Mouse (Mus musculus): ENCODE data around the gene Wars. TPM values are rescaled to one million over a fixed set of nuclear protein-coding genes. Genes with fewer than 3 reads are reported as not detected.
A peak's percentile ranks its signal among the peaks of the same experiment; 100 is the strongest.

Wars gene
- 10 to 100 TPM; 93.2 to 99.7 TPM for total RNA-seq (2021)

DNA sequence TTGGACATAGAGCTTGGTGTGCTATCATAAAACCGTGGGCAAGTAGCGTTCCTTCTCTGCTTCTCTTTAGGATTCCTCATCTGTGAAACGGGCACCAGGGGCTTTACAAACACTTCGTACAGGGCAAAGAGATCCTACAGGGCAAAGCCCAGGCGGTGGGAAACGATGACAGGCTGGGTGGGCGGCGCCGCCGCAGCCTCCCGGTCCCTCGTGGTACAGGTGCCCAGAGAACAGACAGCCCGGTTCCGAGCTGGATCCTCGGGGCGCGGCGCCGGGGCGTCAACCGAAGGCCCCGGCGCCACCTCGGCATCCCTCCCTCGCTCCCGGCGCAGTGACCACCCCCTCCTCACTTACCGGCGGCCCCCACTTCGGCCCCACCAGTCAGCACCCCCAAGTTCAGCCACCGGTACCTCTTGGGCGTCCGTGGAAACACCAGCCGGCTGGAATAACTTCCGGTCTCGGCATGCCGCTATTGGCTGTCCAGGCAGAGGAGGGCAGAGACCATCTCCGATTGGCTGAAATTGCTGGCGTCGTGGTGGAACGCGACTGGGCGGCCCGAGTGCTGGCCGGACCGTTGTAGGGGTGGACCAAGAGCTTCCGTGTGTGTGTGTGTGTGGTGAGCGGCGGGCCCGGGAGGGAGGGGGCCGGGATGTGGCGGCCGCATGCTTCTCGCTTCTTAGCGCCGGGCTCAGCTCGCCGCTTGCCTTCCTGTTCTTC, at the start of gene Wars:
Gene Wars (minus strand): TSS at position 460 of the 717 bp plus-strand sequence.
- intact Hi-C loops (cut with DNase I), result no loop called here
- DNase-seq, result peak; percentile 96

DNA sequence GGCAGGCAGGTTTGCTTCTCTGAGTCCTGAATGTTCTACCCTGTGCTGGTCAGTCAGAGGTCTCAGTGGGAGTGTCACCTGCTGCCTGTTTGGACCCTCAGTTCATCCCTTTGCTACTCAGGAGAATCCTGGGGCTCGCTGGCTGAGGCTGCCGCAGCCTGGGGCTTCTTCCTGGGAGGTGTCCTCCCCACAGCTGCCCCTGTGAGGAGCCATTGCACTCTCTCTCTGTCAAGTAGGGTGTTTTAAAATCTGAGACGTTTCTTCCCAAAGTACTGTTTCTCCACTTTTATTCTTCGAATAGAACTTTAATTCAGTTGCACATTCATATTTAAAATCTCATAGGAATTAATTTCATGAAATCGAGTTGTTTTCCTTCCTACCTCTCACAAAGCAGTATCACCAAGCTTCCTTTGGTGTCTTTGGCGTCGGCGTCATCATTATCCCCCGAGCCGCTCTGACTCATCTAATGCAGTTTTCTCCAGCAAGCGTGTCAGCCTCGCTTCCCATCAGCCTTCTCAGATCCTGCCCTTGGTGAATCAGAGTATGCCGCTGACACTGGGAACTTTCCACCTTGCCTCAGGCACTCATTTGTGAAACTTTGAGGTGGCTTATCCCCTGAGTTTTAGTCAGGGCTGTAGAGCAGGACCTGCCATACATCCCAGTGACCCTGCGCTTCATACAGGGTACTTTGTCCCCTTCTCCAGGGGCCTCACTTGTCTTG, 48.4 kb upstream of the Wars start:
- DNase-seq, result no peak
- intact Hi-C loops (cut with DNase I), result no loop called here

DNA sequence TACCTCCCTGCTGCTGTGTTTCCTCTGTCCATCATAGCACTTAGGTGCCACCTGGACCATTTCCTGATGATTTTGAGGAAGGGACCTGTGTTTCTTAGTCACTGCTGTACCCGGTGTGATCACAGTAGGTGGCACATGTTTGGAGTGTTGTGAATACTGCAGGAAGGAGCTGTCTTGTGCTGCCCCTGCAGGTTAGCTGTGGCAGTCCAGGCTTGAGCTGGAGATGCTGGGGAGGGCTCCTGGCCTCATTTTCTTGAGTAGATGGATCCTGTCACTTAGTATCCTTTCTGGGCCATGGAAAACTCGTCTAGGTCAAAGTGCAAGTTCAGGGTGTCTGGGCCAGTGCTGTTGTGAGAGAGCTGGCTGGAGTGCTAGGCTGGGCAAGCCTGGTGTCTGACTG, 47.3 kb upstream of the Wars start:
- intact Hi-C loops (cut with DNase I), result no loop called here
- DNase-seq, result no peak

DNA sequence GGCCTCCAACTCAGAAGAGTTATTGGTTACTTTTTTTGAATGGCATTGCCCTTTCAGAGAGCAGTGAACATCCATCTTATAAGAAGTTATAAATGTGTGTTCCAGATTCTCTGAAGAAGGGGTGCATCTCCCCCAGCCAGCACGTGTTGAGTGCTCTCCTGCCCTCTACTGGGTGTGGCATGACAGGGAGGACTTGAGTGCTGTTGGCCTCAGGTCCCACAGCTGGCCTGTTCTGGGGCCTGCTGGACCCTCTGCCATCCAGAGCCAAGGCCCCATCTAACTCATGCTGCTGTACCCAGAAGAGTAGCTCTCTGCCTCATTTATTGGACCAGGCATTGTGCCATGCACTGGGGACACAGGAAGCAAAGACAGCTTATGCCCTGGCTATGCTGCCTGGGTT, 46.3 kb upstream of the Wars start:
- intact Hi-C loops (cut with DNase I), result no loop called here

DNA sequence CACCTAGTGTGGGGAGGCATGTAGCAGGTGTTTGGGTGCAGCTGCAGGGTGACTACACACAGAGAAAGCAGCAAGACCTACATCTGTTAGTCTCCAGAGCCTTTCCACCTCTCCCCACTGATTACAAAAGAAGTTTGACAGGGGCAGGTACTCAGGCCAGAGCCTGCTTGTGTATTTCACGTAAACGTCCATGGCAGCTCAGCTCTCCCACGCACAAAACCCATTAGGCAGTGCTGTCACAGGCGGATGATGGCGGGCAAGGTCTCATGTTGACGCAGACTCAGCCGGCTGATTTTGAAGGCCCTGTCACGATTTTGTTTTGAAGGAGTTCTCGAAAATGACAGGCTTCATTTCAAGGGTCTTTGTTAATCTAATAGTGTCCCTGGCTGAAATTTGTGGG, 45.3 kb upstream of the Wars start:
- intact Hi-C loops (cut with DNase I), result no loop called here
- DNase-seq, result no peak

More for the DNA sequence above, 46.3 kb upstream of the Wars start:
- DNase-seq, result no peak

DNA sequence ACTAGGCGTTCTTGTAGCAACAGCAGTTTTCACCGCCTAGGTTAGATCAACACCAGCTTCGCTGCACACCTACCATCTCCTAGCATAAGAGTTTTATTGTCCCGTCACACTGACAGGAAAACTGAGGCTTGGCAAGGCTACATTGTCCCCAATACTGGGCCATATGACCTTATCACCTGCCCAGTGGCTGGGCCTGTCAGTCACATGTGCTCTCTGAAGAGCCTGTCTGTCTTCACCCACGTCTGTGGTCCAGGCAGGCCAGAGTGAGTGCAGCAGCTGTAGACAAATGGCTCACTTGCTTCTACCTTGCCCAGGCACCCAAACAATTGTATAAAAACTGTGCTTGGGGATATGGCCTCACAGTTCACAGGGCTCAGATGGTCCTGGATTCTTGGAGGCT, 44.9 kb upstream of the Wars start:
- intact Hi-C loops (cut with DNase I), result no loop called here
- no peak for DNase-seq

DNA sequence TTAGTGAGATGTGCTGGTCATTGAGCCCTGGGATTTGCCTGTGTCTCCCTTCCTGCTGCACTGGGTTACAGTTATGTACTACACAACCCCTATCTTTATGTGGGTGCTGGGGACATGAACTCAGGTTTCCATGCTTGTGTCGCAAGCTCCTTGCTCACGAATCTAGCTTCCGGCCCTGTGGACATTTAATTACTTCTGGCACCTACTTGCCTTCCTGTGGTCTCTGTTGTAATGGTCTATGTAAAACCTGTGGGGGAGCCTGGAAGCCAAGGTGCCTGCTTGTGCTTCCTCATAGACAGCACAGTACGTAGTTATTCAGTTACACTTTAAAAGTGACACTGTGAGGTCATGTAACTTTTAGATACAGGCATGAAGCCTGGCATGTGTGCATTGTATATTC, 43.5 kb upstream of the Wars start:
- intact Hi-C loops (cut with DNase I), result no loop called here

DNA sequence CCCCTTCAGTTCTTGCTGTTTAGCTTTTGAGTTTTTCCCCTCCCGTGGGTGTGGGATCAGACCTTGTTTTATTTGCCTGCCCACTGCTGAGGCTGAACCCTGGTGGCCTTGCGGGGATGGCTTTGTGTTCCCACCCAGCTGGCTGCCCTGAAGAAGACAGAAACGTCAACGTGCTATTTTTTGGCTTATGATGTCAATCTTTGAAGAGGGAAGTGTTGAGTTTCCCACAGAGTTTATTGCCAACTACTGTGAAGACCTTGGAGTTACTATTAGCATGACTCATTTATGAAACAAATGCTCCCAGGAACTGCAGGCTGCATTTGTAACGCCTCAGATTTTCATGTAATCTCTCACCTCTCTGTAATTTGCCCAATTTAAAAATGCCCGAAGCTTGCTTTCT, 42.9 kb upstream of the Wars start:
- intact Hi-C loops (cut with DNase I), result no loop called here
- no peak for DNase-seq

More for the DNA sequence above, 43.5 kb upstream of the Wars start:
- DNase-seq, result no peak

DNA sequence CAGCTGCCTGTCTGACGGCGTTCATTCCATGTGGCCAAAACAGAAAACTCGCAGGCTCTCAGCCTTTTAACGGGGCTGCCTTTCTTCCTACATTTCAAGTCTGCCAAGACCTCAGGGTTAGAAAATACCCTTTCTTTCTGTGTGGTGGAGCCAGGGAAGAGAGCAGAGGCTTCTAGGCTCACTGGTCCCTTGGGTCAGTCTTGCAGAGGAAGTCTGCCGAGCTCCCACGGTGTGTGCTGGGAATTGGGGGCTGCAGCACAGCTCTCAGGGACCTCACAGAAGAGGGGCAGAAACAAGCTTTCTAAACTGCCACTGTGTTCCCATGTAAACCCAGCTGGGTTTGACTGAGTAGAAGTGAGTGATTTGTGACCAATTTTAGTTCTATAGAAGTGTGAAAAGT, 40.3 kb upstream of the Wars start:
- intact Hi-C loops (cut with DNase I), result no loop called here
- DNase-seq, result no peak

DNA sequence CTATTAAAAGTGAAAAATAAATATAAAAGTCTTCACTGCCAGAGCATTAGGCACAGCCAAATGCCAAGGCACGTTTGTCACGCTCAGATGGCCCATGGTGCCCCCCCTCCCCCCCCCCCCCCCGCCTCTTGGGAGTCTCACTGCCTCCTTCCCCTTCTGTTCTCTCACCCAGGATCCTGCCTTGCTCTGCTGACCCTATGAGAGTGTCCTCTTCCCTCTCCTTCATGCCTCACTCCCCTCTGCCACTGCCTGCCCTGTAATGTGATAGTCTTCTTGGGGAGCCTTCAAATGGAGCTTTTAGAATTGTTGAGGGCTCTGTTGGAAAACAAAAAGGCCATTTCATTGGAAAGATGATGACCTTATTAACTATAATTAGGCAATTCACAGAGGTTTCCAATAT, 38.1 kb upstream of the Wars start:
- intact Hi-C loops (cut with DNase I), result no loop called here
- DNase-seq, result no peak

DNA sequence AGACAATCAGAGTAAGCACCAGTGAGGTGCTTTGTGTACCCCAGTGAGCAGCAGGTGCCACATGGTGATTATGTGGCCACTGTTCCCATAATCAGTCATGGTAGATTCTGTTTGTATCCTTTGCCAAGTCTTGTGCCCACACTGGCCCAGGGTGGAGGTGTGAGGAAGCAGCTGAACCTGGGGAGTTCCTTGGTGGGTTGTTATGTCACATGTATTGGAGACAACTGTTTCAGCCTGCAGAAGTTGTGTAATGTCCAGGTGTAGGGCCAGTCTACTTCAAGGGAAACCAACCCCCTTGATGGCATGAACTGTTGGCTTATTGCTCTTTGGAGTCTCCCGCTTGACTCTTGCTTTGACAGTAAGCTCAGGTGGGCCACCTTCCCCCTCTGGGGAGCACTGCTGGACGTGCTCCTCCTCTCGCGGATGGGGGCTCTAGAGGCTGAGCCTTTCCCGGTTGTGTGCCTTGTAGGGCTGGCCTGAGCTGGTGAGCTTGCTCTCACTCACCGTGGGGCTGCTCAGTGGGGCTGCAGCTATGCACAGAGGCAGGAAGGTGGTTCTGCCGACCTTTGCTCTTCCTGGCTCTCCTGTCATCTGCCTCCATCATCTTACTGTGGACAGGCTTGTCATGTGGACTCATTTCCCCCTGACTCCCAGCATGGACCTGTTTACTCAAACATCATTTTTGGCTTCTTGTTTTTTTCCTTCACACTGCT, 37.5 kb upstream of the Wars start:
- intact Hi-C loops (cut with DNase I), result no loop called here
- no peak for DNase-seq

DNA sequence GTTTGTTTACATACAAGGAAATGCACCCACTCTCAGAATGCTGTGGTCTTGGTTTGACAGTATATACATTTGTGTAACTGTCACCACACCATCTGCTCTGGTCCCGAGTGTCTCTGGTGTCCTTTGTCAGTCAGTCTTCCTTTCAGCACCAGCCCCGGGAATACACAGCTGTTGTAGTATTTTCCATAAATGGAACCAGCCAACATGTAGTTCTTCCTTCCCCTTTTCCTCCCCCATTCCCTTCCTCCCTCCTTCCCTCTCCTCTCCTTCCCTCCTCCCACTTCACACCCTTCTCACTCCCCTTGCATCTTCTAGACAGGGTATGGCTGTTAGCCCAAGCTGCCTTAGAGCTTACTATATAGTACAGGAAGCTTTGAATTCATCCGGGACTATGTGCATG, 35.5 kb upstream of the Wars start:
- intact Hi-C loops (cut with DNase I), result no loop called here
- DNase-seq, result no peak

DNA sequence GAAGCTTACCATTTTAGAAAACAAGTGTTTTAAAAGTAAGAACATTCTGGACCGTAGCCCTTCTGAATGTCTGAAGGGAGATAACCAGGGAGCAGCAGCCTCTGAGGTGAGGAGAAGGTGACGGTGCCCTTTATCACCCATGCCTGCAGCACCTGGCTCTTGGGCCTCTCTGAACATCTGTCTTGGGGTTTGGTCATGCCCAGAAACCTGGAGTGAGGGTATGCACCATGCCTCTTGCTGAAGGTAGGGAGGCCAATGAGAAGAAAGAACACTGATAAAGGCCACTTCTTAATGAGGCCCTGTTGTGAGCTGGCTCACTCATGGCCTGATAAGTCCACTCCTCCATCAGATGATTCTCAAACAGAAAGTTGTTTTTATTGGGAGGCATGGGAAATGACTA, 34.3 kb upstream of the Wars start:
- DNase-seq, result no peak
- intact Hi-C loops (cut with DNase I), result no loop called here

DNA sequence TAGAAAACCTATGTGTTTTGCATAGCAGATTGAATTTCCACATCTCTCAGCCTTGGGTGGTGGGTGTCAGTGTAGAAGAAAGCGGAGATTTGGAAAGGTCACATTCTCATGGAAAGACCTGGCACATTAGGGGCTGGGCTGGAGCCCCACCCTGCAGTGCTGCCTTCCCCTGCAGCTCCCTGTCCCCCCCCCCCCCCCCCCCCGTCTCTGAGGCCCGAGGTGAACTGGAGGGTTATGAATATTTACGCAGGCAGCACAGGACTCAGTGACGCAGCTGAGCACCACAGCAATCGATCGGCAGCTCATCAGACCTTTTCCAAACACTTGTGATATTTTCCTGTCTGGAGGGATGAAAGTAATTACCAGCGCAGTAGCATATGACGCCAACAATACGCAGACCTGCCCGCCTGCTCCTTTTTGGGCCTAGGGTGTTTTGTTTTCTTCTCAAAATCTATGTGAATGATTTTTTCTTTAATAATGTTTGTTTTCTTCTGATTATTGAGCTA, 32.7 kb upstream of the Wars start:
- intact Hi-C loops (cut with DNase I), result no loop called here
- DNase-seq, result no peak

DNA sequence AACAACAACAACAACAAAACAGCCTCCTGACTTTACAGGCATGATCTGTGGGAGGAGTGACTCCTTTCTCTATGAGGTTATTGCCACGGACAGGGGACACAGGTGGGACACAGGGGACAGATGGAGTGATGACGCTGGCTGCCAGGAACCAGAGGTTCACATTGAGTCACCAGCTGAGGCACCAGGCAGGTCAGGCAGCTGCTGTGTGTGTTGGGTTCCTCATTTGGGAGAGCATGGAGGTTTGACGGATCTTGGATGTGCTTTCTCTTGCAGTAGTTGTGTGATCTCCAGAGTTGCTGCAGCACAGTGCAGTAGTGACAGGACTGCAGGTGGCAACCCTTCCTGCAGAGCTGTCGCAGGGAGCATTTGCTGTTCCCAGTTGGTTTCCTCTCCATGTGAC, 24.8 kb upstream of the Wars start:
- intact Hi-C loops (cut with DNase I), result no loop called here
- DNase-seq, result no peak

DNA sequence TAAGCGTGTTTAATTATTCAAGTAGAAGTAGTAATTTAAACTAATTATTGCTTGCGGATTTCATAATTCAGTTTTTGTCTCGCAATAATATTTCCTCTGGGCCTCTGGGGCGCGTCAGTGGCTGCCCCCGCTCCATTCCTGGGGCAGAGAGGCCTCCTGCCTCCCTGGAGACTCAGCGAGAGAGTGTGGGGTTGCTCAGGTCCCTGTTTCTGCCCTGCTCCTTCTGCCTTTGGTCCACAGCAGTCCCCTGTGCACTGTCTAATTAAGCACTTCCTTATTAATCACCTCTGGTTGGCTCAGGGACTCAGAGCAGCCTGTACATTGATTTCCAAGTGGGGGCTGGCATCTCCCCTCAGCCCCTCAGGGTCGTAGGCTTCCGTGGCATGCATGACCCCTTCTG, 23.5 kb upstream of the Wars start:
- DNase-seq, result no peak
- intact Hi-C loops (cut with DNase I), result no loop called here

DNA sequence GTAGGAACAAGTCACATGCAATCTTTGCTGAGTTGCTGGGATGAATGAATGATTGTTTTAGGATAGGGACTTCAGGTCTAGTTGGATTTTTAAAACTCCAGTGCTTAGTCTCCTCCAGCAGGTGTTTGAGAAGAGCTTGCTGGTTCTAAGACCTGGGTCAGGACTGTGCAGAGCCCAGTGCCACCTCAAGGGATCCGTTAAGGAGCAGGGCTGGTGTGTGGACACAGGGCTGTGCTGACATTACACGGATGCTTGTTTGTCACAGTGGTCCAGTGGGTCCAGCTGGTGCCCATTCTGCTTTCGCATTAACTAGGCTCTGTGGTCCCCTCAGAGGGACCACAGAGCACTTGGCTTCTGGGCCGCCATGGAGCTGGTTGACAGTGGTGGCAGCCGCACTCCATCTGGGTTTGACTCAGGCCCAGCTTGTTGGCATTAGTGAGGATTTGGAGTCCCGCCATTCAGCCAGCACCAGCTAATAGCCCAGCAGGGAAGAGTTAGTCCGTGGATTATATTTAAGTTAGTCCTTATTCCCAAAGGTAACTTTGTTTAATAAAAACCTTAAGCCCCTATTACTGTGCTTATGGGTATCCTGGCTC, 22.6 kb upstream of the Wars start:
- intact Hi-C loops (cut with DNase I), result no loop called here

DNA sequence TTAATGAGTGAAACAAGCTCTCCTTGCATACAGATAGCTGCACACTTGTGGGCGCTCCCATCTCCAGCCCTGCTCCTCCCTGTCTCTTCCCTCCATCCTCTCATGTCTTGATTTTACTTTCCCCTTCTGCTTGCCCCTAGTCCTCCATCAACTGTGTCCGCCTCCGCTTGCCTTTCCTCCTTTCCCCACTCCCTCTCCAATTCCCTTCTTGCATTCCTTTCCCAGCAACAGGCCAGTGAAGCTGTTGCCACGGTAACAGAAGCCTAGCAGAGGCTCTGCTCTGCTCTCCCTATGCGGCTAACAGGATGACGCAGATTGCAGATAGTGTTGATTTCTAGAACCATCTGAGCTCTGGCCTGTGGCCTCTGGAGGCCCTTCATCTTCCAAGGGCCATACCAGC, 21.9 kb upstream of the Wars start:
- intact Hi-C loops (cut with DNase I), result no loop called here
- peak; percentile 38 for DNase-seq

More for the DNA sequence above, 22.6 kb upstream of the Wars start:
- DNase-seq, result peak; percentile 84

DNA sequence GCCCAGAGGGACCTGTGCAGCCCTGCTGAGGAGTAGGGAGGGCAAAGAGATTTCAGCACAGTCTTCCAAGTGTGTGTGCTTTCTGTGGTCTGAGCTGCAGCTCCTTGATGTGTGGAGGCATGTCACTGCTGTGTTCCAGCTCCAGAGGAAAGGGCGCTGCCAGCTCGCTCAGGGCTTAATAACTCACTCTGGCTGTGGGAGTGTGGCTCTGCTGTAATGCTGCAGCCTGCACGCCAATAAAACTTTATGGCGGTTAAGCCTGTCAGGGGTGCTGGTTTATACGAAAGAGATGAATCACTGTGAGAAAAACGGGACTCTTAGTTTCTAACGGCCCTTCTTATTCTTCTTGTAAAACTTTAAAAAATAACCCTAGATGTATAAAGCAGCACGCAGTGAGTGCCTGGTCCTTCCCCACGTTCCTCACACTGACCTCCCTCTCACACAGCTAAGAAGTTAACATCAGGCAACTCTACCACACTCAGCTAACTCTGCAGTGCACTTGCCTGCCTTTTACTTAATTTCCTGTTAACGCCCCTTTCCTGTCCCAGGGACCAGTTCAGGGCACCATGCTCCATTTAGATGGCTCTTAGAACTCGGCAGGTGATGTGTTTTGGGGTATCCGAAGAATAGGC, 20.9 kb upstream of the Wars start:
- intact Hi-C loops (cut with DNase I), result no loop called here
- no peak for DNase-seq

DNA sequence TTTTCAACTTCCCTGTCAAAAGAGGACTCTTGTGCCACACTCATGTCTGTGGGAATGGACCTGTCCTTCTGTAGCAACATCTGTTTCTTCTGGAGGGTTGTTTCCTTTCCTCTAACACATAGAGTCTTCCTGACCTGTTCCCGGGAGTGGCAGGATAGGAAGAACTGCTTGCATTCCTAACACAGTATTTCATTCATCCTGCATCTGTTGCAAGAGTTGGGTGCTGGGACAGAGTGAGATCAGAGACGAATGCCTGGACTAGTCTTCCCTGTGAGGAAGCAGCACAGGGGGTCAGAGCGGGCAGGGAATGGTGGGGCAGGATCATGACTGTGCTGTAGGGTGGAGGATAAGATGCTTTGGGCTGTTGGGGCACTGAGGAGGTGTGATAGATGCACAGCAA, 20.2 kb upstream of the Wars start:
- DNase-seq, result no peak
- intact Hi-C loops (cut with DNase I), result no loop called here

DNA sequence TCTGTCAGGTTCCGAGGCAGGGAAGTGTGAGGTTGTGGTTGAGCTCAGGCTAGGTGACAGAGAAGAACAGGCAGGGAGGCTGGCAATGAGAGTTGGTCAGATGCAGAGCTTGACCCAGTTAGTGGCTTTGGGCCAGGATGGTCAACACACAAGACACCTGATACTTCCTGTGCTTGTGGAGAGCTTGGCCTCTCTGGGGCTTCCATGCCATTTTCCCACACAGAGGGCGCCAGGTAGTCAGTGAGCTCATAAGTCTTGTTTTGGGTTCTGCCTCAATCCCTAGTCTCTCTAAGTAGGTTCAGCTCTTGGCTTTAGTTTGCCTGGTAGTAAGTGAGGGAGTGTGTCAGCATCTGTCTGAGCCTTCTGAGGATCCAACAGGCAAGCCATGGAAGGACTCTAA, 18.5 kb upstream of the Wars start:
- intact Hi-C loops (cut with DNase I), result no loop called here
- DNase-seq, result no peak
